Mouse (Mus musculus) kidney, adult 2 months (tissue): ENCODE results near the gene Trim2. TPM values are rescaled to one million over a fixed set of nuclear protein-coding genes. Genes with fewer than 3 reads are reported as not detected.
A peak's percentile ranks its signal among the peaks of the same experiment; 100 is the strongest.

Experiments used
- DNase-seq: peaks from one replicate; pipeline ENCODE4 v3.0.0; 2021
- H3K27ac ChIP-seq: fragments of 200-500 bp; 2 replicates; pipeline ENCODE4 v1.5.1; 2012; ENCODE audit warnings: low read depth, low read length, control low read depth, inconsistent platforms; ENCODE audit not compliant: insufficient read depth
- H3K27me3 ChIP-seq: fragments of 200-500 bp; replicated peaks from 2 replicates; pipeline ENCODE4 v1.6.1; 2012; ENCODE audit warnings: mild to moderate bottlenecking, moderate library complexity, low read length, inconsistent platforms; ENCODE audit not compliant: control insufficient read depth, insufficient read depth
- H3K36me3 ChIP-seq: fragments of 200-500 bp; 2 replicates; pipeline ENCODE4 v1.6.1; 2012; ENCODE audit warnings: mild to moderate bottlenecking, moderate library complexity, low read length, inconsistent platforms; ENCODE audit not compliant: control insufficient read depth, insufficient read depth
- H3K4me1 ChIP-seq: fragments of 200-500 bp; 2 replicates; pipeline ENCODE4 v1.6.1; 2011; ENCODE audit warnings: low read length; ENCODE audit not compliant: control insufficient read depth, insufficient read depth
- H3K4me3 ChIP-seq: fragments of 200-500 bp; 2 replicates; pipeline ENCODE4 v1.5.1; 2011; ENCODE audit warnings: mild to moderate bottlenecking, low read depth, low read length, control low read depth; ENCODE audit not compliant: insufficient read depth
- CTCF ChIP-seq: fragments of 200-500 bp; conservative IDR thresholded peaks from 2 replicates; pipeline ENCODE4 v1.5.1; 2011; ENCODE audit warnings: low read depth, mild to moderate bottlenecking, control low read depth, low read length, moderate library complexity, mixed read lengths; ENCODE audit not compliant: insufficient read depth, insufficient read length
- POLR2A ChIP-seq: fragments of 200-500 bp; IDR thresholded peaks from one replicate; pipeline ENCODE4 v1.6.1; 2011; ENCODE audit warnings: low read depth, low read length, control low read depth
- WGBS: fragments of 180-500 bp; shearing (Covaris S2); methylation state at CpG from one replicate; pipeline ENCODE4 v1.1.7; 2018; 5-methylcytosine and 5-hydroxymethylcytosine counted together
- polyA plus RNA-seq: library from polyadenylated mRNA; depleted of rRNA; stranded (reverse); fragments of >200 nt; gene quantifications from 2 replicates; pipeline ENCODE4 v1.2.3, GENCODE M21; 2012

Trim2 gene
- polyA plus RNA-seq, 1 experiment = 44.5 TPM

GRCm38 (mm10) chr3:84155146-84155545 lies 151.5 kb downstream of the Trim2 start:
- H3K27ac ChIP-seq = no peak overlapping the region
- 1% methylated on average over 26 of the region's 27 CpGs for WGBS
- no peaks in the 10 kb centered on the region for H3K36me3 ChIP-seq
- no peaks in the 10 kb centered on the region for H3K4me1 ChIP-seq
- peak overlapping the region; percentile 47 for H3K4me3 ChIP-seq
- DNase-seq = no peak
- H3K27me3 ChIP-seq = no peaks in the 10 kb centered on the region
- TF ChIP-seq POLR2A (no peak), CTCF (no peak)

- H3K4me1 ChIP-seq = no peaks in the 10 kb centered on the region
- no peak overlapping the region for H3K4me3 ChIP-seq
- H3K27me3 ChIP-seq = no peaks in the 10 kb centered on the region
- H3K27ac ChIP-seq = no peak overlapping the region
- H3K36me3 ChIP-seq = no peaks in the 10 kb centered on the region
- TF ChIP-seq POLR2A = no peak
- TF ChIP-seq CTCF = no peak
- DNase-seq = no peak
- WGBS = 23% methylated on average over 12 of the region's 12 CpGs
Measured at GRCm38 (mm10) chr3:84154721-84155141, 151.9 kb downstream of the Trim2 start.

GRCm38 (mm10) chr3:84149831-84150230 lies 156.8 kb downstream of the Trim2 start:
- TF ChIP-seq POLR2A = no peak
- no peak for TF ChIP-seq CTCF
- Histone ChIP-seq H3K4me3 (no peak overlapping the region), H3K27me3 (no peaks in the 10 kb centered on the region), H3K36me3 (no peaks in the 10 kb centered on the region), H3K27ac (no peak overlapping the region), H3K4me1 (no peaks in the 10 kb centered on the region)
- WGBS = 98% methylated on average over 3 of the region's 3 CpGs
- DNase-seq = no peak

GRCm38 (mm10) chr3:84140947-84141346 lies 165.7 kb downstream of the Trim2 start:
- DNase-seq = no peak
- 67% methylated on average over 7 of the region's 7 CpGs for WGBS
- no peaks in the 10 kb centered on the region for H3K27me3 ChIP-seq
- H3K36me3 ChIP-seq = no peaks in the 10 kb centered on the region
- no peaks in the 10 kb centered on the region for H3K4me1 ChIP-seq
- no peak for TF ChIP-seq CTCF
- no peak for TF ChIP-seq POLR2A
- no peak overlapping the region for H3K4me3 ChIP-seq
- no peak overlapping the region for H3K27ac ChIP-seq

- no peaks in the 10 kb centered on the region for H3K27me3 ChIP-seq
- DNase-seq = no peak
- 88% methylated on average over 7 of the region's 7 CpGs for WGBS
- no peaks in the 10 kb centered on the region for H3K4me1 ChIP-seq
- no peak overlapping the region for H3K27ac ChIP-seq
- H3K36me3 ChIP-seq = no peaks in the 10 kb centered on the region
- TF ChIP-seq CTCF = no peak
- H3K4me3 ChIP-seq = no peak overlapping the region
Measured at GRCm38 (mm10) chr3:84136509-84136908, 170.2 kb downstream of the Trim2 start.

GRCm38 (mm10) chr3:84135933-84136332 lies 170.7 kb downstream of the Trim2 start:
- DNase-seq = no peak
- TF ChIP-seq POLR2A = no peak
- TF ChIP-seq CTCF = no peak
- Histone ChIP-seq H3K4me1 (no peaks in the 10 kb centered on the region), H3K27me3 (no peaks in the 10 kb centered on the region), H3K36me3 (no peaks in the 10 kb centered on the region), H3K27ac (no peak overlapping the region), H3K4me3 (0 out of 2 replicates have a peak overlapping the region, but pooled peaks have one; percentile 28)
- WGBS = 67% methylated on average over 6 of the region's 6 CpGs

GRCm38 (mm10) chr3:84135387-84135786 lies 171.3 kb downstream of the Trim2 start:
- TF ChIP-seq CTCF (no peak), POLR2A (no peak)
- Histone ChIP-seq H3K27ac (no peak overlapping the region), H3K4me1 (no peaks in the 10 kb centered on the region), H3K4me3 (no peak overlapping the region), H3K36me3 (no peaks in the 10 kb centered on the region), H3K27me3 (no peaks in the 10 kb centered on the region)
- DNase-seq = peak; percentile 44
- 35% methylated on average over 9 of the region's 9 CpGs for WGBS
